Mouse (Mus musculus) kidney, embryonic 14.5 days (tissue): Measurements from ENCODE around the gene Tspan1. TPM values are rescaled to one million over a fixed set of nuclear protein-coding genes. Genes with fewer than 3 reads are reported as not detected.

Experiments used
- ATAC-seq: fragments of 200-750 bp; cut with Nextera tagmentation; 2 replicates; pipeline ENCODE4 v1.8.0; 2017; ENCODE audit warnings: moderate number of reproducible peaks, mild to moderate bottlenecking, moderate TSS enrichment, moderate library complexity; ENCODE audit not compliant: low FRiP score, low TSS enrichment
- H3K27ac ChIP-seq: fragments of 300-500 bp; sonication (generic); 2 replicates; pipeline ENCODE4 v1.5.1; 2014; ENCODE audit warnings: low read depth, mild to moderate bottlenecking, low read length, moderate library complexity, mixed read lengths
- H3K27me3 ChIP-seq: fragments of 300-500 bp; sonication (generic); 2 replicates; pipeline ENCODE4 v1.6.1; 2014; ENCODE audit warnings: mild to moderate bottlenecking, low read length; ENCODE audit not compliant: control insufficient read depth, insufficient read depth
- H3K36me3 ChIP-seq: fragments of 300-500 bp; sonication (generic); 2 replicates; pipeline ENCODE4 v1.6.1; 2014; ENCODE audit warnings: low read length, mixed read lengths; ENCODE audit not compliant: control insufficient read depth, insufficient read depth
- H3K4me1 ChIP-seq: fragments of 300-500 bp; sonication (generic); 2 replicates; pipeline ENCODE4 v1.6.1; 2014; ENCODE audit warnings: low read length, mixed read lengths; ENCODE audit not compliant: control insufficient read depth, insufficient read depth
- H3K4me2 ChIP-seq: fragments of 300-500 bp; sonication (generic); replicated peaks from 2 replicates; pipeline ENCODE4 v1.6.1; 2014; ENCODE audit warnings: low read depth, mild to moderate bottlenecking, low read length
- H3K4me3 ChIP-seq: fragments of 300-500 bp; sonication (generic); 2 replicates; pipeline ENCODE4 v1.5.1; 2014; ENCODE audit warnings: mild to moderate bottlenecking, low read length
- H3K9ac ChIP-seq: fragments of 300-500 bp; sonication (generic); 2 replicates; pipeline ENCODE4 v1.6.1; 2014; ENCODE audit warnings: low read depth, mild to moderate bottlenecking, low read length, moderate library complexity
- H3K9me3 ChIP-seq: fragments of 300-500 bp; sonication (generic); 2 replicates; pipeline ENCODE4 v1.6.1; 2016; ENCODE audit warnings: low read length; ENCODE audit not compliant: control insufficient read depth
- WGBS: fragments of 180-500 bp; shearing (Covaris S2); extraction: QIAGEN DNeasy Blood & Tissue Kit; methylation state at CpG from one replicate; pipeline ENCODE4 v1.1.7; 2014; 5-methylcytosine and 5-hydroxymethylcytosine counted together
- polyA plus RNA-seq: library from polyadenylated mRNA; unstranded; fragments of >200 nt; fragmentation: Nextera tagmentation; extraction: Ambion mirVana; gene quantifications from 2 replicates; pipeline ENCODE4 v1.2.1, GENCODE M21; 2014

Tspan1 gene
- polyA plus RNA-seq, 1 experiment from 2014 or later: 0.89 TPM

- Histone ChIP-seq H3K36me3 (peaks cover 79% of the 10 kb centered on the region), H3K9me3 (no peaks in the 10 kb centered on the region), H3K4me3 (no peak overlapping the region), H3K4me1 (no peaks in the 10 kb centered on the region), H3K27me3 (no peaks in the 10 kb centered on the region), H3K9ac (no peak overlapping the region), H3K27ac (no peak overlapping the region), H3K4me2 (no peak overlapping the region)
- no peak for ATAC-seq
- 89% methylated on average over 2 of the region's 2 CpGs for WGBS
Measured at GRCm38 (mm10) chr4:116157882-116158281, 9.5 kb downstream of the Tspan1 start.

GRCm38 (mm10) chr4:116152702-116153101 lies 14.7 kb downstream of the Tspan1 start:
- no peak overlapping the region for H3K27ac ChIP-seq
- H3K4me2 ChIP-seq: no peak overlapping the region
- peaks cover 61% of the 10 kb centered on the region for H3K36me3 ChIP-seq
- H3K27me3 ChIP-seq: no peaks in the 10 kb centered on the region
- 96% methylated on average over 15 of the region's 15 CpGs for WGBS
- no peaks in the 10 kb centered on the region for H3K9me3 ChIP-seq
- 0 out of 2 replicates have a peak, but pooled peaks cover 5% of the 10 kb centered on the region for H3K4me1 ChIP-seq
- H3K9ac ChIP-seq: no peak overlapping the region; the same call in 1 of the 2 replicates
- H3K4me3 ChIP-seq: no peak overlapping the region
- no peak for ATAC-seq

GRCm38 (mm10) chr4:116151238-116151637 lies 16.2 kb downstream of the Tspan1 start, which contains the start of gene Lurap1:
TSS of gene Lurap1 (minus strand) at chr4:116151338.
- Histone ChIP-seq H3K27me3 (no peaks in the 10 kb centered on the region), H3K9ac (peak within 1 kb of the TSS; percentile 92), H3K4me3 (peak within 1 kb of the TSS; percentile 82), H3K36me3 (peaks cover 46% of the 10 kb centered on the region), H3K27ac (peak within 1 kb of the TSS; percentile 80; the same call in 1 of the 2 replicates), H3K4me2 (peak within 1 kb of the TSS; percentile 76), H3K4me1 (0 out of 2 replicates have a peak, but pooled peaks cover 5% of the 10 kb centered on the region), H3K9me3 (no peaks in the 10 kb centered on the region)
- no peak for ATAC-seq
- WGBS: 70% methylated on average over 6 of the region's 6 CpGs

- 25% methylated on average over 4 of the region's 4 CpGs for WGBS
- H3K4me1 ChIP-seq: 0 out of 2 replicates have a peak, but pooled peaks cover 5% of the 10 kb centered on the region
- ATAC-seq: peak; percentile 24; the same call in 1 of the 2 replicates
Measured at GRCm38 (mm10) chr4:116150862-116151221, 16.6 kb downstream of the Tspan1 start.

GRCm38 (mm10) chr4:116150156-116150861 lies 17.1 kb downstream of the Tspan1 start:
- no peaks in the 10 kb centered on the region for H3K9me3 ChIP-seq

More at GRCm38 (mm10) chr4:116150862-116151221, 16.6 kb downstream of the Tspan1 start:
- no peaks in the 10 kb centered on the region for H3K27me3 ChIP-seq
- no peaks in the 10 kb centered on the region for H3K9me3 ChIP-seq
- peak overlapping the region; percentile 76 for H3K4me2 ChIP-seq
- H3K4me3 ChIP-seq: peak overlapping the region; percentile 82
- peaks cover 42% of the 10 kb centered on the region for H3K36me3 ChIP-seq
- peak overlapping the region; percentile 92 for H3K9ac ChIP-seq
- no peak overlapping the region for H3K27ac ChIP-seq

GRCm38 (mm10) chr4:116149812-116150155 lies 17.6 kb downstream of the Tspan1 start:
- Histone ChIP-seq H3K4me1 (0 out of 2 replicates have a peak, but pooled peaks cover 5% of the 10 kb centered on the region), H3K36me3 (peaks cover 32% of the 10 kb centered on the region), H3K9me3 (no peaks in the 10 kb centered on the region), H3K9ac (peak overlapping the region; percentile 92), H3K27ac (peak overlapping the region; percentile 80; the same call in 1 of the 2 replicates), H3K27me3 (no peaks in the 10 kb centered on the region), H3K4me3 (peak overlapping the region; percentile 82), H3K4me2 (peak overlapping the region; percentile 76)
- 21% methylated on average over 6 of the region's 6 CpGs for WGBS
- ATAC-seq: no peak

More at GRCm38 (mm10) chr4:116150156-116150861, 17.1 kb downstream of the Tspan1 start:
- WGBS: 0% methylated on average over 57 of the region's 73 CpGs
- peak; percentile 94 for ATAC-seq
- peak overlapping the region; percentile 82 for H3K4me3 ChIP-seq
- no peaks in the 10 kb centered on the region for H3K27me3 ChIP-seq
- H3K4me2 ChIP-seq: peak overlapping the region; percentile 76
- H3K4me1 ChIP-seq: 0 out of 2 replicates have a peak, but pooled peaks cover 5% of the 10 kb centered on the region
- H3K36me3 ChIP-seq: peaks cover 37% of the 10 kb centered on the region
- peak overlapping the region; percentile 92 for H3K9ac ChIP-seq
- H3K27ac ChIP-seq: peak overlapping the region; percentile 80; the same call in 1 of the 2 replicates

GRCm38 (mm10) chr4:116143891-116144717 lies 23.3 kb downstream of the Tspan1 start:
- Histone ChIP-seq H3K9me3 (no peaks in the 10 kb centered on the region), H3K27me3 (no peaks in the 10 kb centered on the region), H3K9ac (peak overlapping the region; percentile 70), H3K4me1 (peaks cover 7% of the 10 kb centered on the region; the same call in 1 of the 2 replicates), H3K4me3 (peak overlapping the region; percentile 70), H3K4me2 (peak overlapping the region; percentile 94), H3K27ac (no peak overlapping the region), H3K36me3 (no peaks in the 10 kb centered on the region)
- ATAC-seq: peak; percentile 78
- WGBS: under 1% methylated on average over 47 of the region's 47 CpGs

- H3K36me3 ChIP-seq: no peaks in the 10 kb centered on the region
- peaks cover 7% of the 10 kb centered on the region; the same call in 1 of the 2 replicates for H3K4me1 ChIP-seq
- H3K27ac ChIP-seq: no peak overlapping the region
- H3K4me3 ChIP-seq: peak overlapping the region; percentile 70
- no peaks in the 10 kb centered on the region for H3K9me3 ChIP-seq
- 6% methylated on average over 7 of the region's 7 CpGs for WGBS
- ATAC-seq: 0 out of 2 replicates have a peak, but pooled peaks have one; percentile 26
- H3K9ac ChIP-seq: peak overlapping the region; percentile 70; the same call in 1 of the 2 replicates
- H3K27me3 ChIP-seq: no peaks in the 10 kb centered on the region
- peak overlapping the region; percentile 94 for H3K4me2 ChIP-seq
Measured at GRCm38 (mm10) chr4:116143317-116143811, 24.0 kb downstream of the Tspan1 start.
